Mouse (Mus musculus) olfactory bulb, adult 2 months (tissue): ENCODE data around the gene Apol9b.
"Not testable (repeated sequence)": the region's sequence is repeated elsewhere in the genome, so short reads cannot be mapped to it uniquely, and the experiment has no call there.

ENCODE experiments used
- CTCF ChIP-seq: fragments of 200-500 bp; IDR thresholded peaks from 2 replicates; pipeline ENCODE4 v1.5.1; 2012; ENCODE audit warnings: low read depth, mild to moderate bottlenecking, low read length, moderate library complexity; ENCODE audit not compliant: insufficient read depth
- POLR2A ChIP-seq: fragments of 200-500 bp; IDR thresholded peaks from 2 replicates; pipeline ENCODE4 v1.6.1; 2012; ENCODE audit warnings: mild to moderate bottlenecking, low read depth, low read length, moderate library complexity; ENCODE audit not compliant: insufficient read depth

DNA sequence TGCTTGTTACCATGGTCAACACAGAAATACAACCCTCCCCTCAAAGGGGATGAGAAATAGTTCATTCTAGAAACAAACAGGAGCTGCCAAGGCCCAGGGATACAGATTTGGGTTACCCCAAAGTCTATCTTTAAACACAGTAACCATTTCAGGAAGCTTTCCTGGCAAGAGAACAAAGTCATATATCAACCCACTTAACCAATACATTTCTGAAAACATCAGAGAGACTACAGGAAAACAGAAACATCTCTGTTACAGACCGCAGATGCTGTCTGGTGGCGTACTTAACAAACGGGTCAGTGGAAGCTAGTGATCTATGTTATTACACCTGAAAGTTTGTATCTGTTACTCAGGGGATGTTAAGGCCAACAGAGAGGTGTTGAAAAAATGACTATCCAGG is 23.5 kb upstream of the Apol9b start:
- not testable (repeated sequence) for TF ChIP-seq POLR2A, CTCF
